Mouse (Mus musculus): ENCODE results near the gene Snrpa1.

Gene Snrpa1

DNA sequence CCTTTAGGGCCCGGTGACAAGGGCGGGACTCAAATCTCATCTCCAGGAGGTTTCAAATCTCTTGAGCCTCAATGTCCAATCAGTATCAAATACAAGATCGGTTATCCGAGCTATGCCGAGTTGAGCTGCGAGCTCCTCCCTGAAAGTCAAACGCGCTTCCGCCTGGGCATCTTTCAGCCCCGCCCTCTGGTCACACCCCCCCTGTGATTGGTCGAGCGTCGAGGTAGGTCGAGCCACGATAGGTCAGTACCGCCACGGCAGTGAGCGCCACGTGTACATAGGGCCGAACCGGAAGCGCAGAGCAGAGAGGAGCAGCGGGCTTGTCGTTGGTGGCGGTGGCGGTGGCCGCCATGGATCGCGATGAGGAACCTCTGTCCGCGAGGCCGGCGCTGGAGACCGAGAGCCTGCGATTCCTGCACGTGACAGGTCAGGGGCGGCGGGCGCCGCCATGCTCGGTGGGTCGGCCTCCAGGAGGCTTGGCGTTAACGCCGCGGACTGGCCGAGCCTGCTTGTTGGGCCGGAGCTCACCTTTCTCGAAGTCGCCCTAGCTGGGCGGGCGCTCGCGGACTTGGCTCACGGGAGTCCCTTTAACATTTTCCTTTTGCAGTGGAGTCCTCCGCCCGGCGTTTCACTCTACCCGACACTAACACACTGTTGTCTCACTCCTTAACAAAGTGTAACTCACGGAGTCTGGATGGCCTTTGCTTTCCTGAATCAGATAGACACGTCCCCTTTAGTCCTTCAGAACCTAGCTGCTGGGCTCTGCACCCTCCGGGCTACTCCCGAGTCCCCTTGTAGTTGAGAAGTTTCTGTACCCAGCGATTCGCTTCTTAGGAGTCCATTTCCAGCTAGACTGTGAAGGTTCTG lies 20.8 kb downstream of the Snrpa1 start, which contains the start of gene Selenos:
Selenos (plus strand) TSS at position 286 of the 867 bp plus-strand sequence.
- DNase-seq = peak; percentile 95 to 96

DNA sequence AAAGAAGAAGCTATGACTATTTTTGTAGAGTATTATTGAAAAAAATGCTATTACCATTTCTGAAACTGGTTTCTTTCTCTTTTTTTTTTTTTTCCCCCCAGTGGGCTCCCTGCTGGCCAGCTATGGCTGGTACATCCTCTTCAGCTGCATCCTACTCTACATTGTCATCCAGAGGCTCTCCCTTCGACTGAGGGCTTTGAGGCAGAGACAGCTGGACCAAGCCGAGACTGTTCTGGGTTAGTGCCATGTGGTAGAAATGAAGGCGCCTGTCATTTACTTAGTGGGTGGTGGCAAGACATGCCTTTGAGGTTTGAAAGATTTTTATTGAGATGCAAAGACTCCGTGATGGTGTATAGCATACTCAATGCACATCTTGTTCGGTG lies 21.4 kb downstream of the Snrpa1 start:
- DNase-seq = no peak

DNA sequence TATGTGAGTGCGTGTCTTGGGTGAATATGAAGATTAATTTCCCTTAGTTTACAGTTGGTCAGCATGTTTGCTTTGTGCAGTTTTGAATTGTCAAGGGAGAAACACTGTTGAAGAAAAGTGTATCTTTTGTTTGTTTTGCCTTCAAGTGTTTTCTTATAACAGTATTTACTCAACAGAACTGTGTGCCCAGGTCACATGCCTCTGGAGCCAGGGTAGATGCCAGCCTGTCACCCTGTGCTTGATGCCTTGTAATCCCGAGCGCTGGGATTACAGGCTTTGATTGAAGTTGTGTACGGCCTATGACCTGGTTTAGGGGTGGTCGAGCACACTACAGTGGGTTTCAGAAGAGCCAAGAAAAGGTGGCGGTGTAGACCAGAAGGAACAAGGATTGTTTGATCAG lies 25.0 kb downstream of the Snrpa1 start:
- DNase-seq = no peak

DNA sequence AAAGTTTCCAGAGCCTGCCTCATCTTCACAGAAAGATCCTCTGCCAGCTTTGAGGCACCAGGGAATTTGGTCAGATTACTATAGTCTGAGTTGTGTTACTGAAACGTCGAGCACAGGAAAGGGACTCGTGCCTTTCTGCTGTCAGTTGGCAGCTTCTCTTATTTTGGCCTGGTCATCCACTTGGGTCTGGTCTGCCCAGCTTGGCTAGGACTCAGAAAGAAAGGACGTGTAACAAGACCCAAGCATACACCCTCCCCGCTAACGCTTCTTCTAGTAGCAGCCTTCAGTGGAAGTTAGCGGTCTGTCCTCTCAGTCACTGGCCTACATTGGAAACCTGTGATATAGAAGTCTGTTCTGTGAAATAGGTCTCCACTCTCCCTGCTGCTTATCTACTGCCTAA lies 25.7 kb downstream of the Snrpa1 start:
- DNase-seq = no peak

DNA sequence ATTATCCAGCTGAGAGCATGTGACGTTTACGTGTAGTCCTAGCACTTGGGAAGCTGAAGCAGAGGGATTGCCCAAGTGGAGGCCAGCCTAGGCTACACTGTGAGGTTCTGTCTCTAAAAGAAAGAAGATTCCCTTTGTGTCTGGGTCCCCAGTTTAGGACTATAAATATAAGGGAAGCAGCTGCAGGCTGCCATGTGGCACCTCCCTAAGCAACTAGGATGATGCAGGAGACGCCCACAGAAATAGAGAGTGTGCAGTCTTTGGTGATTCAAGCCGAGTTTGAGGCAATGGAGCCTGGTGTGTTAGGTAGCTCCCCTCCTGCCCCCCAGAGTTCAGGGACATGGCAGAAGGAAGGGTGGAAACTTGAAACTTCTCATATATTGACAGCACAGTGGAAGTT lies 28.8 kb downstream of the Snrpa1 start:
- no peak for DNase-seq

DNA sequence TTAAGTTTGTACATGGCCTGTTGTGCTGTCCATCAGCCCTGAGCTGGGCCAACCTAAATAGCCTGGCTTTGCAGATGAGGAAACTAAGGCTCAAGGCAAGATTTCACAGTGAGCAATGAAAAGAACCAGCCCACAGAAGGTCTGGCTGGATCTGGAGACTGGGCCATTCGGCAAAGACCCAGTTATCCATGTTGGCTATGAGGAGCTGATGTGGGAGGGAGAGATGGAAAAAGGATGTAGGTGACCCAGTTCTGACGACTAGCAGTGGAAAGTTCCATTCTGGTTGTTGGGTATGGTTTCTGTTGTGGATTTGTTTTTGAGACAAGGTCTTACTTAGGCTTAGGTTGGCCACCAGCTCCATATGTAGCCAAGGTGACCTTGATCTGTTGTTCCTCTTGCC lies 29.3 kb downstream of the Snrpa1 start:
- no peak for DNase-seq

DNA sequence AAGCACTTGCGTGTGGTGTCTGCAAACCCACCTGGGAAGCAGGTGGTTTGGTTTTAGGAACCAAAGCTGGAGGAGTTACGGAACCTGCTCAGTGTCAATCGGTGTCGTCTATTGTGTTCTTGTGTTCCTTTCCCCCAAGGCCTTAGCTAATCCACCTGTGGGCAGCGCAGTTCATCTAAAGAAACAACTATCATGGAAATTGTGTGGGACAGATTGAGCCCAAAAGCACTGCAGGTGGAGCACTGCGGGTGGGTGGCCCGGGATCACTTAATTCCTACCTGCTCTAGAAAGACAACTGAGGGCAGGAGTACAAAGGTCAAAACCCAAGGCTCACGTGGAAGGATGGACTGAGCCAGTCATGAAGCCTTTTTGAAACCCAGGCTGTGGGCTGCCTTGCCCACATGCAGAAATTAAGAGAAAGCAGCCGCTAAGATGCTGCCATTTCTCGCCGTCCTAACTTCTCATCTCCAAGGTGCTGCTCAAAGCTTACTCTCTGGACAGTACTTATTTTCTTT lies 31.9 kb downstream of the Snrpa1 start:
- DNase-seq = no peak

DNA sequence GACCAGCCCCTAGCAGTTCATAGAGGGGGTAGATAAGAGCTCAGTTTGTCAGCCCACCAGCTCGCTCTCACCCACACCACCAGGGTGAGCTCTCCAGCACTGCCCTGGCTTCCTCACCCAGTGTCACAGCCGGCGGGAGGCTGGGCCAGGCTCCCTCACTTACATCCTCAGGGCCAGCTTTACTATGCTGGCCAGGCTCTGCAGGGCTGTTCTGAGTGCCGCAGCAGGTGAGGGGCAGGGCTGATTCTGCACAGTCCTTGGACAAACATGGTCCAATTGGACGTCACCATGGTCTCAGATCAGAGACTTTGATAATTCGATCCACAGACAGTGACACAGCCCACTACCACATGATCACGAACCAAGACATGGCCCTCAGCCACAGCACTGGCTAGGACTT lies 32.8 kb downstream of the Snrpa1 start:
- no peak for DNase-seq

DNA sequence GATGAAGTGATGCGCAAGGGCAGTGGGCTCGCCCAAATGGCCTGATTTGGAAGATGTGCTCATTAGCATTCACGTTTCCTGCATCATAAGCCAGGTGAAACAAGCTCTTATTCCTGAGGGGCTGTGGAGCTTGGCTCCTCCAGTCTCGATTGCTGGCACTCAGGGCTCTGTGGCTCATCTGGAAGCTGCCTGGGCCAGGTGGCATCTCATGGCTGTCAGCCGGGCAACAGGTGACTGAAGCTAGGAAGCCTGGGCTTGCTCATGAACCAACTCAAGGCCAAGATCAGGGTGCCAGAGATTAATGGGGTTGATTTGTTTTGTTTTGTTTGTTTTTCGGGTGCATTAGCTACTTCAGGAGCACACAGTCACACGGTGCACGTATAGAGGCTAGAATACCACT lies 33.9 kb downstream of the Snrpa1 start:
- DNase-seq = peak; percentile 26 to 53

DNA sequence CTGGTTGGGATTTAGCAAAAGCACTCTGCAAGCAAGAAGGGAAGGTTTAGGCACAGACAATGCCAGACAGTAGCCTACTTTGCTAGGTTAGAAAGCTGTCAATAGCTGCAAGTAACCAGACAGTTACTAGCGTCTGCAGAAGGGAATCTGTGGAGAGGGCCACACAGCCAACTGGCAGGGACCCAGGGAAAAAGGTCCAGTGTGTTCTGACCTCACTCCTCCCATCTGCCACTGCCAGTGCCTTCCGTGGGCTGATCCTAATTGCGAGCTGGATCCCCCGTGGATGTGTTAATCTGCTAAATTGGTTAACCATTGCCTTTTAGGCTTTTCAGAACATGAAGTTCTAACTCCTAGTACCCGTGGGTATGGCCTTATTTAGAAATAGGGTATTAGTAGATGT lies 35.3 kb downstream of the Snrpa1 start:
- peak; percentile 34 to 65 for DNase-seq

DNA sequence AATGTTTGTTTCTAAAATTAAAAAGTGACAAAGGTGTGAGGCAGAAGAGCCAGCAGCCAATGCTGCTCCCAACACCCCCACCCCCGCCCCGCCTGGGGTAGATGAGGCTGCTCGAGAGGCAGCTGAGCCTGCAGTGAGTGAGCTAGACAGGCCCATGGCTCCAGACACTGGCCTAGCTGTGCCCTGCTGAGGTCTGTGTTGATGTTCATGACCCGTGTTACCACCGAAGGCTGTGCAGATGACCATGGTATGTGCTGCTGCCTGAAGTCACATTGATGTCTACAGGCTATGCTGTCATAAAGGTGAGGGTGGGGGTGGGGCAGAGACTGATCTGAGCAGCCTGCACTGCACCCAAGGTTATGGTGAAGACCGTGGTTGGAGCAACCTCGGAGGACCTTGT lies 40.0 kb downstream of the Snrpa1 start:
- DNase-seq = no peak

DNA sequence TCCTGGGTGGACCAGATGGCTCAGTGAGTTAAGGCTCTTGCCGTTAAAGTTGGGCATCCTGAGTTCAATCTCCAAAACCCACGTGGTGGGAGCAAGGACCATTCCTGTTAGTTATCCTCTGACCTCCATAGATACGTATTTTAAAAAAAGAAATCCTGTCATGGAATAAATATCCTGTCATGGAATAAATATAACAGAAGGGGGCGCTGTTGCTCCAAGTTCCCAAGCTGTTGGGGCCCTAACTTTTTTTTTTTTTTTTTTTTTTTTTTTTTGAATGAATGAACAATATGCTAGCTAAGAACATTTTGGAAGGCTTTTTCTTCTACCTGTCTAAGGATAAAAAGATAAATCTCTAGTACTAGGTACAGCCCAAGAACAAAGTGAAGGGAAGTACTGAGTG lies 43.1 kb downstream of the Snrpa1 start:
- peak in 1 of 2 experiments; percentile 30 for DNase-seq

DNA sequence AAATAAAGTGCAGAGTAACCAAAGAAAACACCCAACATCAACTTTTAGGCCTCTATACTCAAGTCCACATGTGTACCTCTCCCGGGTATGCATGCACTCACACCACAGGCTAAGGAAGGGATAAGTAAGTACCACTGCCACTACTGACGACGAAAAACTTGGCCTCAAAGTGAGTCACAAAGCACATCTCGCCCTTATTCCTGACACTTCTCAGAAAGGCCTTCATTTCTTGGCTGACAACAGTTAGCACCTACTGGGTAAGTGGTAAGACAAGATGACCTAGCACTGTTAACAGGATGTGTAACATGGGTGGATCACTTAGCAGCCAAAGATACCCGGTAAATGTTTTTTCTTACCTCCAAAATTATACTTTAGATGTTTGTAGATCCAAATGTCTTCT lies 45.7 kb downstream of the Snrpa1 start:
- DNase-seq = no peak

DNA sequence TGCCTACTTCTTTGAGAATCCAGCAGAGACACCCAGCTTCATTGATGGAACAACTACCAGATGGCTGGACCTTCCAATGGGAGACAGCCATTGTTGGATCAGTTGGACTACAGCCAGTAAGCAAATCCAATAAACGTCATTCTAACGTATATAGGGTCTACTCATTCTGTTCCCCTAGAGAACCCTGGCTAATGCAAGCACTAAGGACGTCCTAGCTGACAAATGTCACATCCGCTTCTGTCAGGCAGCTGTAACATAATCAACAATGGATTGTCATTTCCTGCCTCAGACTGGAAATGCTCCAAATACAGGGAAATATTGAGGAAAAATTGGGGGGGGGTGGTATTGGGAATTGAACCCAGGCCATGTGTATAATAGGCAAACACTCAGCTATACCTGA lies 47.0 kb downstream of the Snrpa1 start:
- no peak for DNase-seq

DNA sequence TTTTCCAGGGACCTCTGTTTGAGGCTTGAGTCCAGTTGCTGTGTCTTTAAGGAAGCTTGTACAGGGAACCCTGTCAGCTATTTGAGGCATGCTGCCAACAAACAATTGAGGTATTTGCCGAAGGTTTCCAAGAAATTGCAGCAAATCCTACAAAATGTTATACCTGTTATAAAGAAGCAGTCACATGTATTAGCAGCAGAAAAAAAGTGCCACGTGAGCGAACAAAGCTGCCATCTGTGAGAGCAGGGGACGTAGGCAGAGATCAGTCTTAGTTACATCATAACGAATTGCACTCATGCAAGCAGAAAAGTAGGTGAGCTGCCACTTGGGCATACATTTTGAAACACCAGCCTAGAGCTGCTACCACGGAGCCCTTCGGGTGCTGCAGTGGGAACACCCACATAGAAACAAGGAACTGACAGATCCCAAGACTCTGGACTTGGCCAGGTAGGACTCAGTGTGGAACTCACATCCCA lies 47.8 kb downstream of the Snrpa1 start:
- DNase-seq = no peak

DNA sequence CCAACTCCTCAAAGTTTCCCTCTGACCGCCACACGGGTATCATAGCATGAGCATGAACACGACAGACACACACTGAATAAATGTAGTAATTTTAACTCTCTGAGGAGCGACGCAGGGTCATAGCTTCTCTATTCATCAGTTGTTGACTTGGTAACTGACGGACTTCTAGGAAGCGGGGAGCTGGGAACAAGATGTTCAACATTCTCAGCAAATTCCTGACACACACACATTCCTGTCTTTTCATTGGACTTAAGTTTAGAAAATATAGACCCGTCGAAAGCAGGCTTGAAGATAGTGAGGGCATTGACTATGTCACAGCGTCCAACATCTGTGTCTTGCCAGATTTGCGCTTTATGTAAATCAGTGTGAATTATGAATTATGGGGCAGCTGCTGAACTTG lies 48.4 kb downstream of the Snrpa1 start:
- no peak for DNase-seq

DNA sequence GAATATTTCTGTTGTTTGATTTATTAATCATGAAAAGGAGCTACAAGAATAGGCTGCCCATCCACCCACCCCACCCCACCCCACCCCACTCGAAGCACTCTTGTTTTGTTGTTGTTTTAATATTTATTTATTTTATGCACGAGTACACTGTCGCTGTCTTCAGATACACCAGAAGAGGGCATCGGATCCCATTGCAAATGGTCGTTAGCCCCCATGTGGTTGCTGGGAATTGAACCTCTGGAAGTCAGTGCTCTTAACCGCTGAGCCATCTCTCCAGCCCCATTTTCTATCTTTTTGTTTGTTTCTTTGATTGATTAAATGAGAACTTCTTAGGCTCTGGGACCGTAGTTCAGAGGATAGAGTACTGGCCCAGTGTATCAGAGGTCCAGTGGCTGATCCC lies 49.1 kb downstream of the Snrpa1 start:
- DNase-seq = peak in 1 of 2 experiments; percentile 36

DNA sequence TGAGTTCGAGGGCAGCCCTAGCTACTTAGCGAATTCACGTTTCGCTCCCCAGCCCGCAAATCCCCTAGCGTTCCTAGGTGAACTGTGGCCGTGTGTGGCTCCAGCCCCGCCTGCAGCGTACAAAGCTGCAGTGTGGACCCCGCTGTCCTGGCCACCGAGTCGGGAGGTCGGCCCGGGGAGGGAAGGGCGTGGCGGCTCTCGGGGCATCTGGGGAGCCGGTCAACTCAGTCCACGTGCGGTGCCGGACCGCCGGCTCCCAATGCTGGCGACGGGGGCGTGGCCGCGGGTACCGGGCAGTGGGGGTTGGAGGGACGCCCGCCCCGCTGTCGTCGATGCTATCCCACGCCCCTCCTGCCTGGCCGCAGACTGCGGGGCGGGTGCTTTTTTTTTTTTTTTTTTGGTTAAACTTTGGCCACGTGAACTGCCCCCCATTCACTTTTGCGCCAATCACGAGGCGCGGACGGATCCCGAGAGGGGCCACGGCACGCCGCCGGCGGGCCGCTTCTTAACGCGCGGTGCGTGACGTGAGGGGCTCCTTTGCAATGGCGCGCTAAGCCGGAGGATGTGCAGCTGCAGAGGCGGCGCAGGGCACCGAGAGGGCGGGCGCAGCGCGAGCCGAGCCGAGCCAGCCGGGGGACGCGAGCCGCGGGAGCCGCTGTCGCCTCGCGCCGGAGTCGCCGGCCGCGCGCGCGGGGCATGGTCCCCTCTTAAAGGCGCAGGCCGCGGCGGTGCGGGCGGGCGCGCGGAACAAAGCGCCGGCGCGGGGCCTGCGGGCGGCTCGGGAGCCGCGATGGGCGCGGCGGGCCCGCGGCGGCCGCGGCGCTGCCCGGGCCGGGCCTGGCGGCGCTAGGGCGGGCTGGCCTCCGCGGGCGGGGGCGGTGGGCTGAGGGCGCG lies 50.4 kb downstream of the Snrpa1 start, which contains the start of gene Chsy1:
Chsy1 (plus strand) TSS at position 555 of the 894 bp plus-strand sequence.
- DNase-seq = peak; percentile 93 to 94

DNA sequence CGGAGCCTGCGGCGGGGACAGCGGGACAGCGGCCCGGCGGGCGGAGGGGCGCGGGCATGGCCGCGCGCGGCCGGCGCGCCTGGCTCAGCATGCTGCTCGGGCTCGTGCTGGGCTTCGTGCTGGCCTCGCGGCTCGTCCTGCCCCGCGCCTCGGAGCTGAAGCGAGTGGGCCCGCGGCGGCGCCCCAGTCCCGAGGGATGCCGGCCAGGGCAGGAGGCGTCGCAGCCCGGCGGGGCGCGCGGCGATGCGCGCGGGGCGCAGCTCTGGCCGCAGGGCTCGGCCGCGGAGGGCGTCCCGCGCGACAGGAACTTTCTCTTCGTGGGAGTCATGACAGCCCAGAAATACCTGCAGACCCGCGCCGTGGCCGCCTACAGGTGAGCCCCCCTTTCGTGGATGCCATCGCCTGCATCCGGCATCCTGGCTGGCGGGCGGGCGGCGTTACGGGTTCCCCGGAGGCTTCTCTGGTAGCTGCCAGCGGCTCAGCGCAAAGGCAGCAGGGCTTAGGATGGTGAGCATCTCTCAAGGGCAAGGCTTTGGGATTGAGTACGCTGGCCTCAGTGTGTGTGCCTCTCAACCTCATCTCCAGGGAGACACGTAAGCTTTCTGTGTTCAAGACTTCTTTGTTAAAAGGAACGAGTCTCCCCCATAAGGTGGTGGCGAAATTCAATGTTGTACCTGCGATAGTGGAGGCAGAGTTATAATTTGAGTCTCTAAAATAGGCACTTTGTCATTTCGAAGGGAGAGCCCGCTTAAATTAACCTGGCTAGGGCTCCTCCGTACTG lies 51.2 kb downstream of the Snrpa1 start:
- peak; percentile 66 to 70 for DNase-seq

DNA sequence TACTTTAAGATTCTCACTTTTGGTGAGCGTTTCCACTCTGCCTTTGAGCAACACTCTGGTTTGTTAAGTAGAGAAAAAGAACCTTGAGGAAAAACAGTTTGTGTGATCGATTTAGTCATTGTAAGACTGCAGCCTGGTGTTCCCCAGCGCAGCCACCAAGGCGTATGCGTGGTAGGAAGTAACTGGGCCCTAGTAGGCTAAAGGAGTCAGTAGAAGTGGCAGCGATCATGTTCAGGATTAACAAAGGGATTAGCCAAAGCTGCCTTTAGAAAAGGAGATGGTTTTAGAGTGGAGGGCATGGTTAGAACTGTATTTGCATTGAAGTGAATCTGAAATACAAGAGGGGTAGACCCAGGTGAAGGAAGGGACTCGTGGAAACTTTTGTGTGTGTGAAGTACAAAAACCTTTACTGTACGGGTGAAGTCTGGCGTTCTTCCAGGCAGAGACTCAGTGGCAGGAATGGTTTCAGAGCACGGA lies 51.9 kb downstream of the Snrpa1 start:
- DNase-seq = peak in 1 of 2 experiments; percentile 25

DNA sequence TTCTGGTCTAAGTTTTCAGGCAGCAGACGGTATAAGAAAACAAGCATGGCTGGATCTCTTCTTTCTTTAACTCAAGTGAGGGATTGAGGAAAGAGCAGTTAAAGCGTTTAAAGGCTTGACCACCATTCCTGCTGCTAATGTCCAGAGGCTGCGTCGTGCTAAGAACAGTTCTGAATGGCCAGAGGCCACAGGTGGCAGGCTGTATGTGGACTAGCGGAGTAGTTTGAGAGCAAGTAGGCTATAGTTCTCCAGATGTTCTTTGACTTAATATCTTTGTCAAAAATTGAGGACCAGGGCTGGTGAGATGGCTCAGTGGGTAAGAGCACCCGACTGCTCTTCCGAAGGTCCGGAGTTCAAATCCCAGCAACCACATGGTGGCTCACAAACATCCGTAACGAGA lies 52.4 kb downstream of the Snrpa1 start:
- DNase-seq = no peak

DNA sequence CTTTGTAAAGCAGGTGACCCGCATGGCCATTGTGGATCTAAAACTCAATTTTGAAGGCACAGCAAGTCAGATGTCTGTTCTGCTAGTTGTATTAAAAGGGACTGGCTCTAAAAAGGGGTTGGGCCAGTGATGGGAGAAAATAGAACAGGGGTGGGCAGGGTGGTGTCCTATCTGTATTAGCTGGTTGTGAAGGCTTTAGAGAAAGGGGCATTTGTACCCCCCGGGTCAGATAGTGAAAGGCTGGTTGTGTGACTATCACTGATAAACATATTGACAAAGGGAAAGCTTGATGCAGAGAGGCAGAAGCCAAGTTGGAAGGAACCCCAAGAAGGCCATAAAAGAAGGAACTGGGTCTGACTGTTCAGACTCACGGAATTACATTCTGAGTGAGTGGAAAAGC lies 54.8 kb downstream of the Snrpa1 start:
- no peak for DNase-seq
